Mouse (Mus musculus): Measurements from ENCODE around the gene Bpgm. TPM values are rescaled to one million over a fixed set of nuclear protein-coding genes. Genes with fewer than 3 reads are reported as not detected.

Gene Bpgm
- polyA plus RNA-seq, 1 experiment from 2014 or later = 94.6 TPM

- Histone ChIP-seq H3K27ac (replicated peaks; ENCODE audit: low read depth, low read length) (no peak overlapping the region), H3K9ac (replicated peaks; ENCODE audit: low read length) (no peak overlapping the region), H3K9me3 (ENCODE audit: control insufficient read depth, low read length) (no peaks in the 10 kb centered on the region), H3K36me3 (ENCODE audit: control insufficient read depth, insufficient read depth, low read length) (no peaks in the 10 kb centered on the region), H3K27me3 (ENCODE audit: control insufficient read depth, insufficient read depth, low read length) (no peaks in the 10 kb centered on the region), H3K4me2 (ENCODE audit: low read length) (no peak overlapping the region), H3K4me1 (ENCODE audit: control insufficient read depth, insufficient read depth, low read length) (no peaks in the 10 kb centered on the region), H3K4me3 (replicated peaks; ENCODE audit: low read depth, low read length) (no peak overlapping the region)
- 75% methylated on average over 10 of the region's 10 CpGs for WGBS
- no peak for DNase-seq
- no peak for ATAC-seq (ENCODE audit: low FRiP score, low TSS enrichment)
Observed at GRCm38 (mm10) chr6:34515098-34515782, 39.2 kb downstream of the Bpgm start.

DNA sequence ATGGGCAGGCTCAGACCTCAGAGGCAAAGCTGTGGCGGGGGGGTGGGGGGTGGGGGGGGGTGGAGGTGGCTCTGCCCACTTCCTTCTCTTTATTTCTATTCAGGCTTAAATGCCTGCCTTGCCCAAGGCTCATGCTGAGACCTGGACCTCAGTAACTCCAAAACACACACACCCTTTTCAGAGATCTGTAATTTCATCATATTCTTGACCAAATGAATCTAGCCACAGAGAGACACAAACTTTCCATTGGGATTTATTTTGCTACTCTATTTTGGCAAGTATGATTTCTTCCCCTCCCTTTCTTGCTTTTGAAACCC, 39.7 kb downstream of the Bpgm start:
- DNase-seq = no peak

GRCm38 (mm10) chr6:34517750-34518149, 41.7 kb downstream of the Bpgm start:
- H3K4me3 ChIP-seq (replicated peaks; ENCODE audit: low read depth, low read length) = no peak overlapping the region
- WGBS = 77% methylated on average over 5 of the region's 5 CpGs

More for the DNA sequence above, 39.7 kb downstream of the Bpgm start:
- H3K36me3 ChIP-seq (ENCODE audit: control insufficient read depth, insufficient read depth, low read length) = no peaks in the 10 kb centered on the region
- H3K4me2 ChIP-seq (ENCODE audit: low read length) = no peak overlapping the region
- no peaks in the 10 kb centered on the region for H3K27me3 ChIP-seq (ENCODE audit: control insufficient read depth, insufficient read depth, low read length)
- H3K27ac ChIP-seq (replicated peaks; ENCODE audit: low read depth, low read length) = no peak overlapping the region
- H3K4me3 ChIP-seq (replicated peaks; ENCODE audit: low read depth, low read length) = no peak overlapping the region
- H3K9me3 ChIP-seq (ENCODE audit: control insufficient read depth, low read length) = no peaks in the 10 kb centered on the region
- no peaks in the 10 kb centered on the region for H3K4me1 ChIP-seq (ENCODE audit: control insufficient read depth, insufficient read depth, low read length)
- no peak overlapping the region for H3K9ac ChIP-seq (replicated peaks; ENCODE audit: low read length)
- ATAC-seq (ENCODE audit: low FRiP score, low TSS enrichment) = no peak
- WGBS = 69% methylated on average over 1 of the region's 1 CpGs

GRCm38 (mm10) chr6:34519087-34519486, 43.1 kb downstream of the Bpgm start:
- Histone ChIP-seq H3K27me3 (ENCODE audit: control insufficient read depth, insufficient read depth, low read length) (no peaks in the 10 kb centered on the region), H3K27ac (replicated peaks; ENCODE audit: low read depth, low read length) (no peak overlapping the region), H3K4me1 (ENCODE audit: control insufficient read depth, insufficient read depth, low read length) (no peaks in the 10 kb centered on the region), H3K4me3 (replicated peaks; ENCODE audit: low read depth, low read length) (no peak overlapping the region), H3K36me3 (ENCODE audit: control insufficient read depth, insufficient read depth, low read length) (no peaks in the 10 kb centered on the region), H3K9me3 (ENCODE audit: control insufficient read depth, low read length) (no peaks in the 10 kb centered on the region), H3K9ac (replicated peaks; ENCODE audit: low read length) (no peak overlapping the region), H3K4me2 (ENCODE audit: low read length) (no peak overlapping the region)
- 82% methylated on average over 1 of the region's 1 CpGs for WGBS
- DNase-seq (no peak), ATAC-seq (ENCODE audit: low FRiP score, low TSS enrichment) (no peak)

More at GRCm38 (mm10) chr6:34517750-34518149, 41.7 kb downstream of the Bpgm start:
- Histone ChIP-seq H3K4me1 (ENCODE audit: control insufficient read depth, insufficient read depth, low read length) (no peaks in the 10 kb centered on the region), H3K27ac (replicated peaks; ENCODE audit: low read depth, low read length) (no peak overlapping the region), H3K27me3 (ENCODE audit: control insufficient read depth, insufficient read depth, low read length) (no peaks in the 10 kb centered on the region), H3K9ac (replicated peaks; ENCODE audit: low read length) (no peak overlapping the region), H3K9me3 (ENCODE audit: control insufficient read depth, low read length) (no peaks in the 10 kb centered on the region), H3K36me3 (ENCODE audit: control insufficient read depth, insufficient read depth, low read length) (no peaks in the 10 kb centered on the region), H3K4me2 (ENCODE audit: low read length) (no peak overlapping the region)
- DNase-seq = no peak
- no peak for ATAC-seq (ENCODE audit: low FRiP score, low TSS enrichment)

GRCm38 (mm10) chr6:34520491-34520890, 44.5 kb downstream of the Bpgm start:
- Histone ChIP-seq H3K27me3 (ENCODE audit: control insufficient read depth, insufficient read depth, low read length) (no peaks in the 10 kb centered on the region), H3K9me3 (ENCODE audit: control insufficient read depth, low read length) (no peaks in the 10 kb centered on the region), H3K36me3 (ENCODE audit: control insufficient read depth, insufficient read depth, low read length) (no peaks in the 10 kb centered on the region), H3K4me3 (replicated peaks; ENCODE audit: low read depth, low read length) (no peak overlapping the region), H3K27ac (replicated peaks; ENCODE audit: low read depth, low read length) (no peak overlapping the region), H3K9ac (replicated peaks; ENCODE audit: low read length) (no peak overlapping the region), H3K4me1 (ENCODE audit: control insufficient read depth, insufficient read depth, low read length) (no peaks in the 10 kb centered on the region), H3K4me2 (ENCODE audit: low read length) (no peak overlapping the region)
- 95% methylated on average over 2 of the region's 2 CpGs for WGBS
- DNase-seq (no peak), ATAC-seq (ENCODE audit: low FRiP score, low TSS enrichment) (no peak)

- H3K36me3 ChIP-seq (ENCODE audit: control insufficient read depth, insufficient read depth, low read length) = no peaks in the 10 kb centered on the region
- ATAC-seq (ENCODE audit: low FRiP score, low TSS enrichment) = no peak
- H3K9ac ChIP-seq (replicated peaks; ENCODE audit: low read length) = no peak overlapping the region
- no peak overlapping the region for H3K4me2 ChIP-seq (ENCODE audit: low read length)
- H3K4me3 ChIP-seq (replicated peaks; ENCODE audit: low read depth, low read length) = no peak overlapping the region
- WGBS = 40% methylated on average over 6 of the region's 6 CpGs
- no peaks in the 10 kb centered on the region for H3K4me1 ChIP-seq (ENCODE audit: control insufficient read depth, insufficient read depth, low read length)
- H3K27me3 ChIP-seq (ENCODE audit: control insufficient read depth, insufficient read depth, low read length) = no peaks in the 10 kb centered on the region
- no peaks in the 10 kb centered on the region for H3K9me3 ChIP-seq (ENCODE audit: control insufficient read depth, low read length)
- no peak overlapping the region for H3K27ac ChIP-seq (replicated peaks; ENCODE audit: low read depth, low read length)
- DNase-seq = no peak
Observed at GRCm38 (mm10) chr6:34520912-34521311, 44.9 kb downstream of the Bpgm start.

GRCm38 (mm10) chr6:34523476-34523875, 47.5 kb downstream of the Bpgm start:
- H3K36me3 ChIP-seq (ENCODE audit: control insufficient read depth, insufficient read depth, low read length) = no peaks in the 10 kb centered on the region
- H3K27me3 ChIP-seq (ENCODE audit: control insufficient read depth, insufficient read depth, low read length) = no peaks in the 10 kb centered on the region
- WGBS = 85% methylated on average over 5 of the region's 5 CpGs
- H3K4me2 ChIP-seq (ENCODE audit: low read length) = no peak overlapping the region
- no peak overlapping the region for H3K9ac ChIP-seq (replicated peaks; ENCODE audit: low read length)
- no peak overlapping the region for H3K27ac ChIP-seq (replicated peaks; ENCODE audit: low read depth, low read length)
- no peak overlapping the region for H3K4me3 ChIP-seq (replicated peaks; ENCODE audit: low read depth, low read length)
- H3K9me3 ChIP-seq (ENCODE audit: control insufficient read depth, low read length) = no peaks in the 10 kb centered on the region
- no peak for ATAC-seq (ENCODE audit: low FRiP score, low TSS enrichment)
- H3K4me1 ChIP-seq (ENCODE audit: control insufficient read depth, insufficient read depth, low read length) = no peaks in the 10 kb centered on the region
- no peak for DNase-seq

DNA sequence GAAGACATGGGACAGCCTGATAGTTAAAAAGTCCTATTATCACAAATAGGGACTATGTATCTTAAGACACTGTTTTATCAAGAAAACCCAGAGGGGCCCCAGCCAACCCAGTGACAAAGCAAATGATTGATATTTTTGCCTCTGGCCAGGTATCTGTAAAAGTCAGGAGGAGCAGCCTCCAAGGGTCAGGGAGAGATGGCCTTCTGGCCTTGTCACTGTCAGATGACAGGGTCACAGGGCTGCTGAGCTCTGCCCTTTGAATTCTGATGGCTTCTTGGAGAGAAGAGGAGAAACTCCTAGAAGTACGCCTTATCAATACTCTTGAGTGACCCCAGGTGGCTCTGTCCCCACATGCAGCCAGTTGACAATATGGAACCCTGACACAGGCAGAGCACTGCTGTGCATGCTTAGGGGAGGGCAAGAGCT, 49.5 kb downstream of the Bpgm start:
- H3K27ac ChIP-seq (replicated peaks; ENCODE audit: low read depth, low read length) = no peak overlapping the region
- 84% methylated on average over 1 of the region's 1 CpGs for WGBS
- H3K36me3 ChIP-seq (ENCODE audit: control insufficient read depth, insufficient read depth, low read length) = no peaks in the 10 kb centered on the region

DNA sequence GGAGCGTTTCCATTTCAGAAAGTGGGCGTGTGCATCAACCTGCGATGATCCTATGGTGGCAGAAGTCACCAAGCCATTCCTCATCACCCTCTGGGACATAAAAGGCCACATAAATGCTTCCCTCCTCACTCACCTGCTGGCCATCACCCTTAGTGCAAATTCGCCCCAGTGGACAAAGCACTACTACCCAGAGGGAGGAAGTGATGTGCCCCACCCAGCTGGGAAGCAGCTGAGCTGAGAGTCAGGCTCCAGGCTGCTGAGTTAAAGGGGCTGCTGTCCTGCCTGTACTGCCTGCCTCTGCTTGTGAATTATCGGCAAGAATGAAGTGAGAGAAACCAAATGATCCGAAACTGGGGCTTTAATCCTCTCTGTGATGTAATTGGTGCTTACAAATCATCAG, 49.9 kb downstream of the Bpgm start:
- Histone ChIP-seq H3K9me3 (ENCODE audit: control insufficient read depth, low read length) (no peaks in the 10 kb centered on the region), H3K4me3 (replicated peaks; ENCODE audit: low read depth, low read length) (no peak overlapping the region), H3K4me2 (ENCODE audit: low read length) (no peak overlapping the region), H3K4me1 (ENCODE audit: control insufficient read depth, insufficient read depth, low read length) (no peaks in the 10 kb centered on the region), H3K9ac (replicated peaks; ENCODE audit: low read length) (no peak overlapping the region), H3K27ac (replicated peaks; ENCODE audit: low read depth, low read length) (no peak overlapping the region), H3K27me3 (ENCODE audit: control insufficient read depth, insufficient read depth, low read length) (no peaks in the 10 kb centered on the region), H3K36me3 (ENCODE audit: control insufficient read depth, insufficient read depth, low read length) (no peaks in the 10 kb centered on the region)
- ATAC-seq (ENCODE audit: low FRiP score, low TSS enrichment) (no peak), DNase-seq (no peak)
- 77% methylated on average over 6 of the region's 6 CpGs for WGBS

More for the DNA sequence above, 49.5 kb downstream of the Bpgm start:
- no peak overlapping the region for H3K9ac ChIP-seq (replicated peaks; ENCODE audit: low read length)
- H3K27me3 ChIP-seq (ENCODE audit: control insufficient read depth, insufficient read depth, low read length) = no peaks in the 10 kb centered on the region
- ATAC-seq (ENCODE audit: low FRiP score, low TSS enrichment) = no peak
- no peaks in the 10 kb centered on the region for H3K9me3 ChIP-seq (ENCODE audit: control insufficient read depth, low read length)
- no peaks in the 10 kb centered on the region for H3K4me1 ChIP-seq (ENCODE audit: control insufficient read depth, insufficient read depth, low read length)
- DNase-seq = no peak
- H3K4me2 ChIP-seq (ENCODE audit: low read length) = no peak overlapping the region
- H3K4me3 ChIP-seq (replicated peaks; ENCODE audit: low read depth, low read length) = no peak overlapping the region

Measured in midbrain, embryonic 14.5 days (tissue).